Mouse (Mus musculus): ENCODE results near the gene C1ra. TPM values are rescaled to one million over a fixed set of nuclear protein-coding genes. Genes with fewer than 3 reads are reported as not detected.
A peak's percentile ranks its signal among the peaks of the same experiment; 100 is the strongest.
"Not testable (repeated sequence)": the region's sequence is repeated elsewhere in the genome, so short reads cannot be mapped to it uniquely, and the experiment has no call there.

The C1ra gene
- total RNA-seq, 2 experiments from 2014 or later: 11.8 to 14.8 TPM

DNA sequence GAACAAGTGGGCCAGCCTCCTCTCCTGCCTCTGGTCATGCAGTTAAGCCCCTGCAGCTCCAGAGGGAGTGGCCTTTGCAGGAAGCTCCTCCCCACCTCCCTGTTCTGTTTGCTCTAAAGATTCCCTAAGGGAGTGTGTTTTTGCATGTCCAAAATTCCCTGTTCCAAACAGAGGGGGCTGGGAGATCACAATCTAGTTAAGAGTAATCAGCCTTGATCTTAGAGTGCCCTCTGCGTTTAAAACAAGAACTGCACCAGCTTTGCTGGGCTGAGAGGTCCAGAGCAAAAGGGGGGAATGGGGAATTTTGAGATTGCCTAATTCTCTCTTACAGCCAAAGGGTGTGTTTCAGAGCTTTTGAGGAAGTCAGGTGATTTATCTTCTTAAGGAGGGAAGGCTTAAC is 30.1 kb downstream of the C1ra start, which contains the start of gene C1s1:
C1s1 (minus strand) TSS at position 76 of the 400 bp plus-strand sequence.
- DNase-seq (ENCODE audit: low spot score in 2 of 2): peak; percentile 22 to 64

GRCm38 (mm10) chr6:124544466-124544865 is 32.3 kb downstream of the C1ra start:
- DNase-seq (ENCODE audit: low spot score in 2 of 2): peak in 1 of 2 experiments; percentile 25

DNA sequence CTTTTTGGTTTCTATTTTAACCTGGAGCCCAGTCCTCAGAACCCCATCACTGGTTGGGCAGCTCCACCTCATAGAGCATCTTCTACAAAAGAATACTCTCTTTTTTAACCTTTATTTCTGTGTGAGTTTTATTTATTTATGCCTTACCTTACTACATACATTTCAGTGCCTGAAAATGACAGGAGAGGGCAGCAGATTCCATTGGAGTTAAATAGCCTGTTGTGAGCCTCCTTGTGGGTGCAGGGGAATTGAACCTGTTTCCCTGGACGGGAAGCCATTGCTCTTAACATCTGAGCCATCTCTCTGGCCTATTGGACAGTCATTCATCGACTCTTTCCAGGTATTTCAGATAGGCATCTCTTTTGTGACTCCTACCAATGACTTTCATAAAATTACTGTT is 33.2 kb downstream of the C1ra start:
- no peak for DNase-seq (ENCODE audit: low spot score in 2 of 2)

- not testable (repeated sequence) for DNase-seq (ENCODE audit: low spot score in 2 of 2)
Measured at GRCm38 (mm10) chr6:124547979-124548378, 35.8 kb downstream of the C1ra start.

DNA sequence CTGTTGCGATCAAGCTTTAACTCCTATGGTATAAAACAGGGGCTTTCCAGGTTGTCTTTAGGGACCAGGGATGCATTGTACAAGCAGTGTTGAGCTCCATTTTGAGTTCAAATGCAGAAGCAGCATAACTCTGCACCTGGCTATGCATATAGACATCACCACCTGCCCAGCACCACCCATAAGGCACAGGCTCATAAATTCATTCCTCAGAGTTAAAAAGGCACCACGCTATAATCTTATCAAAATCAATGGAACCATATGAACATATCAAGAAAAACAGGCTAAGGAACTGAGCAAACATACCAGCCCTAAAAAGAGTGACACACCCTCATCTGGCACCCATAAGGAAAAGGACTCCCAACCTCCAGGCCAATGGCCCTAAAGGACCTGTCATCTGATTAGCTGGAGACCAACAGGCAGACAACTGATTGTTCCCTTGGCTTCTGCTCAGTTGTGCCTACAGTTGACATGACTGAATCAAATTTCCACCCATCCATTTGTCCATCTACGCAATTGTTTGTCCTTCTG is 36.9 kb downstream of the C1ra start:
- no peak for DNase-seq (ENCODE audit: low spot score in 2 of 2)

DNA sequence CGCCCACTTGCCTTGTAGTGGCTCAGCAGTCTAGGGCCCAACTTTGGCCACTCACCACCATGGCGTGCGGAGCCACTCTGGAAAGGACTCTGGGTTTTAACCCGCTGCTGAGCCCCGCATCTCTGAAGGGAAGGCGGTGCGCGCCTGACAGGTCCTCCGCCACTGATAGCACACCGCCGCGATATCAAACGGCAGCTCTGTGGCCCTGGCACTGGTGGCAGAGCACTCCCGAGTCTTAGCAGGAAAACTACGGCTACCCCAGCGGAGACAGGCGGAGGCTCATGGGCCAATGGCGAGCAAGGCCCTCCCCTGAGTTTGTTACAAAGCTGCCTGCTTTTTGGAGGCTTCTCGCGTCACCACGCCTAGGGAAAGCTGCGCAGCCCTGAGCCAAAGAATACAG is 40.6 kb downstream of the C1ra start:
- no peak for DNase-seq (ENCODE audit: low spot score in 2 of 2)

DNA sequence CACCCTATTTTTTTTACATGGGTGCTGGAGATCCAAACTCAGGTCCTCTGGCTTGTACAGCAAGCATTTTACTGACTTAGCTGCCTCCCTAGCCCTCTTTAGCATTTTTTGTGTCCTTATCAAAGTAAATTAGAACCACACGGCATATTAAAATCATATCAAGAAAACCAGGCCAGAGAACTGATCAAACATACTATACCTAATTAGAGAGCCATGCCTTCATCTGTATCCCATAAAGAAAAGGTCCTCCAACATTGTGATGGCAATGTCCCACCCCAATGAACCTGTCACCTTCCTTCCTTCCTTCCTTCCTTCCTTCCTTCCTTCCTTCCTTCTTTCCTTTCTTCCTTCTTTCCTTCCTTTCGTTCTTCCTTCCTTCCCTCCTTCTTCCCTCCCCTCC is 43.8 kb downstream of the C1ra start:
- DNase-seq (ENCODE audit: low spot score in 2 of 2): not testable (repeated sequence)

DNA sequence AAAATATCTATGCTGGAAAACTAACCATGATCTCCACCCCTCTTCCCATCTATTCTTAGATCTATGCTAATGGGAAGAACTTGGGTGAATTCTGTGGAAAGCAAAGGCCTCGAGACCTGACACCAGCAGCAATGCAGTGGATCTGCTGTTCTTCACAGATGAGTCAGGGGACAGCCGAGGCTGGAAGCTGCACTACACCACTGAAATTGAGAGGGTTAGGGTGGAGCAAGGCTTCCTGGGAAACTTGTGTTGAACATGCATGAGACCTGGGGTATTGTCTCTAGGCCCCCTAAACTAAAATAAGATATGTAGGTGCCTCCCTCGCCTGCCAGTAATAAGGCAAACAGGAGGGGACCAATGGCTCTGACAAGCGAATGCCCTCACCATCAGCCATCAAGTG is 49.0 kb downstream of the C1ra start:
- DNase-seq (ENCODE audit: low spot score in 2 of 2): not testable (repeated sequence)

- DNase-seq (ENCODE audit: low spot score in 2 of 2): not testable (repeated sequence)
Measured at GRCm38 (mm10) chr6:124561611-124562010, 49.4 kb downstream of the C1ra start.

DNA sequence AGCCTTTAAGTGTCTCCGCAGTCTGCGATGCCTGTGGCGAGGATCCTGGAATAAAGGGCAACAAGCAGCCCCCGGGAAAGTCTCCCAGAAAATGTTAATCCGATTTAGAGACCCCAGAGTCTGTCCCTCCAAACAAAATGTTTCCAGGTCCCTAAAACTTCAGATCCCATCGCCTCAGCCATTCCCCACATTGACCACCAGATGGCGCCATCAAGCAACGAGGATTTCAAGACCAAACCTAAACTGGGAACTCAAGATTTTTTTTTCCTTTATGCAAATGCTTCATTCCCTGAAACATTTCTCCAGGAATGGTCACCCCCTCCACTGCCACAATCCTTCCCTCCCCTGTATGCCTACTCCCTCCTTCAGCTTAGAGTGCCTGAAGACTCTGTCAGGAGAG is 57.8 kb downstream of the C1ra start, which contains the start of gene C1rb:
C1rb (plus strand) TSS at position 269 of the 400 bp plus-strand sequence.
- DNase-seq (ENCODE audit: low spot score in 2 of 2): peak; percentile 38 to 53

Other genes with a start within 250 kb of the C1ra start
- 10 to 100 TPM; 12.7 to 14.1 TPM for gene Cd163, start 207.7 kb upstream of the C1ra start, total RNA-seq (2021)
- gene Pex5, start 97.3 kb upstream of the C1ra start, total RNA-seq (2021): 10 to 100 TPM; 40.9 to 41.0 TPM
- gene Clstn3, start 47.6 kb upstream of the C1ra start, total RNA-seq (2021): 1 to 10 TPM; 1.2 to 1.4 TPM
- gene C1rl, start 19.3 kb upstream of the C1ra start, total RNA-seq (2021): 1 to 10 TPM; 1.3 to 1.6 TPM
- 10 to 100 TPM; 41.1 to 44.1 TPM for gene C1s1, start 30.0 kb downstream of the C1ra start, total RNA-seq (2021)
- gene C1rb, start 57.9 kb downstream of the C1ra start, total RNA-seq (2021): 1 to 10 TPM; 1.3 to 1.7 TPM
- under 1 TPM; 0.86 to 0.98 TPM for gene C1s2, start 123.7 kb downstream of the C1ra start, total RNA-seq (2021)
- 10 to 100 TPM; 37.9 to 43.1 TPM for gene Lpcat3, start 150.6 kb downstream of the C1ra start, total RNA-seq (2021)
- gene Emg1, start 199.8 kb downstream of the C1ra start, total RNA-seq (2021): 10 to 100 TPM; 71.0 to 82.6 TPM
- 100 to 1,000 TPM; 234 to 238 TPM for gene Phb2, start 199.9 kb downstream of the C1ra start, total RNA-seq (2021)
- gene Ptpn6, start 226.3 kb downstream of the C1ra start, total RNA-seq (2021): 1 to 10 TPM; 4.6 to 6.4 TPM
- gene Grcc10, start 229.0 kb downstream of the C1ra start, total RNA-seq (2021): 100 to 1,000 TPM; 177 to 209 TPM
- gene Gm45234, start 243.6 kb downstream of the C1ra start, total RNA-seq (2021): under 1 TPM in 1 of 2 experiments, not detected in 1; 0.83 TPM
- 10 to 100 TPM; 52.9 to 66.5 TPM for gene Atn1, start 244.1 kb downstream of the C1ra start, total RNA-seq (2021)